Mouse (Mus musculus): Measurements from ENCODE around the gene Dctn3.
"Not testable (repeated sequence)": the region's sequence is repeated elsewhere in the genome, so short reads cannot be mapped to it uniquely, and the experiment has no call there.

Dctn3 gene

DNA sequence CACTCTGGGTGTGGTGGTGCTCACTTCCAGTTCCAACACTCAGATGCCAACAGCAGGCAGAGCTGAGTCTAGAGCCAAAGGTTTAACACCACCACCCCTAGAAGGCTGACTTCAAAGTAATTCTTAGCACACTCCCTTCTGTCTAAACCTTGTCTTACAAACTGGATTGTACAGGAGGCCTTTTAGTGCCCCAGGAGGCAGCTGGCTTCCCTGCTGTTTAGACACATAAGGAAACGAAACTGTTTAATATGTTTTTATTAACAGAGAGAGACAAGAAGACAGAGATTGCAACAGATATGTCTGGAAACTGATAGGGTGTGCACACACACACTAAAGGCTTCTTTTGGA is 15.3 kb upstream of the Dctn3 start:
- no peak for DNase-seq (ENCODE audit: low spot score in 2 of 2)

DNA sequence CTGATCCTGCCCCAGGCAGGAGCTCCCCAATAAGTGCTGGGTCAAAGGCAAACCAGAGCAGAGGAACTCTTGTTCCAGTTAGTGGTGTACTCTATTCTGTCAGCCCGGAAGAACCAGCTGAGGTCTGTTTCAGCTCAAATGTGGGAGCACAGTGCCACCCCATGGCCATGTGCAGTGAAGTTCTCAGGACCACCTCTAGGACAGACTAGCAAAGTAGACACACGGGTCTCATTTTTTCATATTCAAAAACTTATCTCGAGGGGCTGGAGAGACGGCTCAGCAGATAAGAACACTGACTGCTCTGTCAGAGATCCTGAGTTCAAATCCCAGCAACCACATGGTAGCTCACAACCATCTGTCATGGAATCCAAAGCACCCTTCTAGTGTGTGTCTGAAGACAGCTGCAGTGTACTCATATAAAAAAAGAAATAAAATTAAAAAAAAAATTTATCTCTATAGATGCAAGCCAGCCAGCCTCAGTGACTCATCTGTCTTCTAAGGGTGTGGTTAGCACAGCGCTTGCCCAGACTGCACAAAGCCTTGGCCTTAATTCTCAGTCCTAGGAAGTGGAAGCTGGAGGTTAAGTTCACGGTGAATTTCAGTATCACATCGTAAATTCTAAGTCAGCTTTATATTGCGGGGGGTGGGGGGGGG is 14.8 kb upstream of the Dctn3 start:
- DNase-seq (ENCODE audit: low spot score in 2 of 2), result peak; percentile 72 to 74

DNA sequence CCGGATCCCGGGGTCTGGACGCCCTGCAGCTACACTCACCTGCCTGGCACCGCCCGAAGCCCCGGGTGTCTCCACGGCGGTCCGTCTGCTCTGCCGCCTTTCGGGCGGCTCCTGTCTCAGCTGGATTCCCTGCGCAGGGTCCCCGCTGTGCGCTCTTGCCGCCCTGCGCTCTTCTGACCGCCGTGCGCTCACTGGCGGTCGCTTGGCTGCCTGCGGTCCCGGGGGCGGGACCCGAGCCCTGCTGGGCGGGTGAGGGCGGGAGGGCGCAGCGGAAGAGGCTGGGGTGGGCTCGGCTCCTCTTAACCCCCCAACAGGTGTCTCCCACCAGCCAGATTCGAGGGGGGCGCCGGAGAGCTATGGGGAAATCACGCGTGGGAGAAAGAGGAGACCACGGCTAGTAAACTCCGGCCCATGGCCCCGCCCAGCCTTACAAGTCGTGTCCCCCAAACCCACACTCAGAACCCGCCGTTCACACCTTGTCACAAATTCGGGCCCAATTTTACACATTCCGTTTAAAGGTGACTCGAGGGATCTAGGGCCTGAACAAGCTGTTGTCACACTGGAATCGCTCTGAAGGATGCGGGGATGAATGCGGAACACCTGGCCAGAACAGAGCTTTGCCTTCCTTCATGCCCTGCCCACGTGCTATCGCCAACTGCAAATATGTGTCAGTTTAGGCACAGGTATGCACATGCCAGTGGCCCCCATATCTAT is 8.2 kb upstream of the Dctn3 start, which contains the start of gene Arid3c:
Arid3c (minus strand) TSS at position 91 of the 714 bp plus-strand sequence.
- DNase-seq (ENCODE audit: low spot score in 2 of 2), result no peak

DNA sequence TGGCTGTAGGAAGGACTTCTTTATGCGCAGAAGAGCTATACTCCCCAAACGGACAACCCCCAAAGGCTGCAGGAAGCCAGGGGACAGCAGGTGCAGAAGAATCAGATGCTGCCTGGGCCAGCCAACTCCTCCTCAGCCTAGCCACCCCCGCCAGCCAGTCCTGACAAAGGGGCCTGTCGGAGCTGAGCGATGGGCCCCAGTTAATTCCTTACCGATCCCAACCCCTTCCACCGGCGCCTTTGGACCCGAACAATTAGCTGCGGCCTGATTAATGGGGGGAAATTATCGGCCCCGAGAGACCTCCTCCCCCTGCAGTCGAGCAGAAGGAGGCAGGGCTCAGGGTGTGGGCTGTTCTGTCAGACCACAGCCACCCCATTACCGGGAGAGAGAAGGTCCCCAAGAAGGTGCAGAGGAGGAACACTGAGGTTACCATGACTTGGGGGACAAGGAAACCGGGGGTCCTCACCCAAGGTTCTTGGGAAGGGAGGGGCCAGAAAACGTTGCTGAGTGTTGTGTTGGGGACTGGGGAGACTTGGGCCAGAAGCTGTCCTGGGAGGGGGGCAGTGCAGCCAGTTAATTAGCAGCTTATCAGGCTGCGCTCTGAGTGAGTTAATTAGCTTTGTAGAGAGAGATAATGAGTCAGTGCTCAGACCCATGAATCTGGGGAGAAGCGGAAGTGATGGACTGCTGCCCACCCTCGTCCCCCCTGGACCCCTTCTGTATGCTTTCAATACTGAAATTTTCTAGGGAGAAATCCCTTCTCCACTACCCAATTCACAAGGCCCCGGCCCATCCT is 4.1 kb upstream of the Dctn3 start:
- DNase-seq (ENCODE audit: low spot score in 2 of 2), result no peak

DNA sequence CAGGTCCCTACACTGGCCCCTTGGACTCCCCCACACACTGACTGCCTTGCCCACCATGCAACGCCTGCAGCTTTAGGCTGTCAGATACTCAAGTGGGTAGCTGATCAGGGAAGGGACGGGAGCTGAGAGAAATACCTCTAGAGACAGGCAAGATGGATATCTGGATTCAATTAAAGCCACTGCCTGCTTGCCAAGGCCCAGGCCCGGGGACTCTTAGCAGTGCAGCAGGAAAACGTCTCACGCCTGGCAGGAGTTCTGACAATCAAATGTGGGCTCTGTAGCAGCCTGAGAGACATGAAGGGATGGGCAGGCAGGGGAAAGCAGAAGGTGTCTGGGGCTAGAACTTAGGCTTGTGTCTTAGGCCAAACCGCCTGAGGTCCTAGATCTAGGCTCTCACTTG is 6.1 kb downstream of the Dctn3 start:
- DNase-seq (ENCODE audit: low spot score in 2 of 2), result no peak

DNA sequence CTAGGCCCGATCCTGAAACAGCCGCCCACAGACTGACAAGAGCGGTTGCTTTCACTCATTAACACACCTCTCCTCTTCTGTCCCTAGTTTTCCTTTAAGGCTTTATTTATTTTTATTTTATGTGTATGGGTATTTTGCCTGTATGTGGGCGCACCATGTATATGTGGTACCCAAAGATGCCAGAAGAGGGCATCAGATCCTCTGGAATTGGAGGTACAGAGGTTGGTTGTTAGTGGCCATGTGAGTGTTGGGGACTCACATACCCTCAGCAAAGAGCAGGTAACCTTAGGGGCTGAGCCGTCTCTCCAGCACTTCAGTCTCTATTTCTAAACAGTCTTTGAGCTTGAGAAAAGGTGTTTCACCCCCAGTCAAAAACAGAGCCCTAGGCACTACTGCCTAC is 7.4 kb downstream of the Dctn3 start:
- no peak for DNase-seq (ENCODE audit: low spot score in 2 of 2)

DNA sequence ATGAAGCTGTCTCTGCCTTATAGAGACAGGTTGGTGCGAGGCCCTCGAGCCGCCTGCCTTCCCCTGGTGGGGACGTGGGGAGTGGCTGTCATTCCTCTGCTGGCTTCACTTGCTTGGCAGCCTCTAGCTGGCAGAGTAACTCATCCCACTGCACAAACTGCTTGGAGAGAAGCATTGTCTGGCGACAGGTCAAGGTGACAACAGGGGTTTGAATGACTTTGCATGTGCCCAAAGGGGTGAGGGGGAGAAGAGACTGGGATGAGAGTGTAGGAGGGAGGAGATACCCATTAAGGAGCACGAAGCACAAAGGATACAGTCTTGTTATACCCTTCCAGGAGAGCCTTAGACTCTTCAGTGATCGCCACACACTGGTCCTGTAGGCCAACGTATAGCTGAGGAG is 7.9 kb downstream of the Dctn3 start:
- DNase-seq (ENCODE audit: low spot score in 2 of 2), result no peak

DNA sequence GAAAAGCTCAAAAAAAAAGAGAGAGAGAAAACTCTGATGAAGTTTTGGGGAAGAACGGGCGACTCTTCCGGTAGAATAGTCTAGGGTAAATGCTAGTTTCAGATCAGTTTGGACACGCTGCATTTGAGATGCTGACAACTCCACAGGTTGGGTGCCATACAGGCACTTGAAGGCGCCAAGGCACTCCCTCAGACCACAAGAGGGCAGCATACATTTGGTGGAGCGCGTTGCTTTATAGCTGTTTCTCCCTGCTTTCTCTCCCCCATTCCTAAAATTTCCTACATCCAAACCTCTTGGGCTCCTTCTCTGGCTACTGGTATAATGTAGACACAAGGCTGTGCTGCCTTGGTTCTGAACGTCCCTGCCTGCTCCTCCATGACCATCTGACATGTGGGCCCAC is 8.7 kb downstream of the Dctn3 start:
- DNase-seq (ENCODE audit: low spot score in 2 of 2), result no peak

DNA sequence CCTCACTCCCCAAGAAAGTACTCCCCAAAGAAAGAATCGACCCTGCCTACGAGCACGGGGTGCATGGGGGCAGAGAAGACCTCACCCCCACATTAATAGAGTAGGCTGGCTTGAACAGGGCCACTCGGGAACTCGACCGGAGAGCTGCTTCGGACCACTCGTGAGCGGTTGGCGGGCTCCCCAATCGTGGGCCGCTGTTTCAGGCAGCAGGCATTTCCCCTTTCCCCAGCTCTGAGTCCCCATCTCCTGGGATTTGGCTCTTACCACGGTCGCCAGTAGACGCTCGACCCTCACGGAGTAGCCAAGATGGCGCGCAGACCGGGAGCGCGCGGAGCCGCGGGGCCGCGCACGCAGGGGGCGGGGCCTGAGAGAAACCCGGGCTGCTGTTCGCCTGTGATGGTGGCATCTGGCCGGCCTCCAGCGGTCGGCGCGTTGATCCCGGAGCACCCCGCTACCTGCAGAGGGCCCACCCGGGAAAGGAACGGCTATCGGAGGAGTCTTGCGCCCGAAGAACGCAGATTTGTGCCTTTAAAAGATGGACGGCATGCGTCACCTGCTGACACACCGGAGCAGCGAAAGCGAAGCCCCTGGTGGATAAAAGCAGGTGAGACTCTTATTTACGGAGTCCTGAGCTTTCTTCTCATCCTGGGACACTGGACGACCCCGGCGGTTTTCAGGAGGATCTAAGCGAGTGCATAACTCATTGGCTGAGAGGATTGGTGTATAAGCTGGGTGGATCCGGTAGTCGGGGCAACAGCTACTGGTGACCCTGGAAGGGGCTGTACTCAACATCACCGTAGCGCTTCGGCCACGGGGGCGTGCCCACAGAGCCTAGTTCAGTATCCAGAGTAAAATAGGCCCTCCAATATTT is 9.5 kb downstream of the Dctn3 start, which contains the start of gene Rpp25l:
Rpp25l (minus strand) TSS at position 338 of the 871 bp plus-strand sequence.
- DNase-seq (ENCODE audit: low spot score in 2 of 2), result peak in 1 of 2 experiments; percentile 71

DNA sequence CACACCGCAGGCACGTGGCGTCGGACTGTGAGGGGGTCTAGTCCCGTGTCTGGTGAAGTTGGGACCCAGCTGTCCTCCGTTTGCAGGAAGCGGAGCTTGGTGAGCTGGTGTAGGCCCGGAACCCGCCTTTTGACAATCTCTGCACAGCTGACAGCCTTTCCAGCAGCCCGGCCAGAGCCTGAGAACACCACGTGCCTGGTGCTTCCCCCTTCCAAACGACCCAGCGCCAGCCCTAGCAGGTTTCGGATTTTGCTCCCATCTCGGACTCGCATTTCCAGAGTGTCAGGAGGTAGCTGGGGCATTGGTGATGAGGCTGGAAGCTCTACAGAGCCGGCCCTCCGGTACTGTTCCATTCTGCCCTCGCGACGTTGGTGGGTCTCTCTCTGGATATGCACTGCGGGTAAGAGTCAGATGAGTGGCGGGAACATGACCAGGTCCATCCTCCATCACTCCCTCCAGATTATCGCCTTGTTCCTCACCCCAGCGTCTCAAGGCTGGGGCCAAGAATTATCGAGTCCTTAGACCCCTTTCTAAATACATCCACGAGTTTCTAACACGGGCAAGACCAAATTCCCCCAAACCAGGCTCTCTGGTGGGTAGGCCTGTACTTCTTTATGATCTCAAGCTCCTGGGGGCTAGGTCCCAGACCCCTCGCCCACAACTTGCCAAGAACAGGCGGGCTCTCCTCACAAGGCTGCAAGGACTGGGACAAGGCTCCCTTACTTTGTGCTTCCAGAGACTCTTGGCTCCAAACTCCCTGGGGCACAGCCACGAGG is 10.4 kb downstream of the Dctn3 start:
- DNase-seq (ENCODE audit: low spot score in 2 of 2), result no peak

DNA sequence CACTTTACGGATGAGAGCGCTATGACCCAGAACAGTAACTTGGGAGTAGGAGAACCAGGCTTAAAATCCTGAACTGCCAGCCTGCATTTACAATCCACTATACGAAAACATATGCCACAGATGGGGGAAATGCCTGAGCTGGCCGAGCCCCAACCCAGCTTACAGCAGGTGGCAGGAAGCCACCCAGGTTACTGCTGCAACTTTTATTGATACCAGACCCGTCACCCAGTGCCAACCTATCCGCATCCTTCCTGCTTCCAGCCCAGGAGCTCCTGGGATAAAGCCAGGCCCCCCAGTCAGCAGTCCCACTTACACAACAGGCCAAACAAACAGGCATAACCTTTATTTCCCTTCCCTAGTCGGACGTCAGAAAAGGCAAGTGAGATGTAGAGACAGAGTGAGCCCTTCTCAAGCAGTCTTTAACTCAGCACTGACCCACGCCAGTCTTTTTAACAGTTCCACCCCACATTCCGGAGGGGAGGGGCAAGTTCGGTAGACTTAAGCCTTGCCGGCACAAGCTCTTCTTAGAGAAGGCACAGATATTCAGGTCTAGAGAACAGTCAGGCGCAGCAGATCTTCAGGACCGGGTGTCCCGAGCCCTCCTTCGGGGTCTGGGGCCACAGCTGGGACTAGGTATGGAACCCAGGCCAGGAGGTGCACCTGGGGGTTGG is 11.1 kb downstream of the Dctn3 start:
- no peak for DNase-seq (ENCODE audit: low spot score in 2 of 2)

DNA sequence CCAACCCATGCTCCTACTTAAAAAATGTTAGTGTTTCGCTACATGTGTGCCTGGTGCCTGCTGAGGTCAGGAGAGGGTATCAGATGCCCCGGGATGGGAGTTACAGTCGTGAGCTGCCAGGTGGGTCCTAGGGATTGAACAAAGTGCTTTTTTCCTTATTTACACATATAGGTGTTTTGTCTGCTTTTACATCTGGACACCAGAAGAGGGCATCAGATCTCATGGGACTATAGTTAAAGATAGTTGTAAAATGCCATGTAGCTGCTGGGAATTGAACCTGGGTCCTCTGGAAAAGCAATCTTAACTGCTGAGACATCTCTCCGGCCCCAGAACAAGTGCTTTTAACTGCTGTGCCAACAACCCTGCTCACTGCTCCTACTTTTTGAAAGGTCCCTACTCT is 12.7 kb downstream of the Dctn3 start:
- DNase-seq (ENCODE audit: low spot score in 2 of 2), result no peak

DNA sequence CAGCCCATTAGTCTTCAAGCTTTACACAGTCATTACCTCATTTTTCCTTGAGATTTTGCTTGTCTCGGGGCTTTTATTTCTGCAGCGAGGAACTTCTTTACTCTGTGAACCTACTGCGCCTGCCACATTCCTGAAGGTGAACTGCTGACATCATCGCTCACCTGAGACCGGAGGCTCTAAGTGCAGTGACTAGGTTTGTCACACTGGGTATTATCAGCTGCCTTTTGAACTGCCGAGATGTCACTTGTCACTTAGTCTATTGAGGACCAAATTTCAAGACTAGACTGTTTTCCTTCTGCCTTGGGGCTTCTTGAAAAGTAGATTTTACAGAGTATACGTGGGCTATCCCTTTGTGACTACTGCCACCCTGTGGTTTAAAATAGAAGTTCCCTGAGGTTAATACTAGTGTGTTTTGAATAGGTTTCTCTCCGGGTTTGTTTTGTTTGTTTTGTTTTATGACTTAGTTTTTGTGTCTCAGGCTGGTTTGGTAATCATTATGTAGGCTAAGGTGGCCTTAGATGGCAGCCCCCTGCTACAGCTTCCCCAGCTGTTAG is 14.7 kb downstream of the Dctn3 start:
- DNase-seq (ENCODE audit: low spot score in 2 of 2), result no peak

DNA sequence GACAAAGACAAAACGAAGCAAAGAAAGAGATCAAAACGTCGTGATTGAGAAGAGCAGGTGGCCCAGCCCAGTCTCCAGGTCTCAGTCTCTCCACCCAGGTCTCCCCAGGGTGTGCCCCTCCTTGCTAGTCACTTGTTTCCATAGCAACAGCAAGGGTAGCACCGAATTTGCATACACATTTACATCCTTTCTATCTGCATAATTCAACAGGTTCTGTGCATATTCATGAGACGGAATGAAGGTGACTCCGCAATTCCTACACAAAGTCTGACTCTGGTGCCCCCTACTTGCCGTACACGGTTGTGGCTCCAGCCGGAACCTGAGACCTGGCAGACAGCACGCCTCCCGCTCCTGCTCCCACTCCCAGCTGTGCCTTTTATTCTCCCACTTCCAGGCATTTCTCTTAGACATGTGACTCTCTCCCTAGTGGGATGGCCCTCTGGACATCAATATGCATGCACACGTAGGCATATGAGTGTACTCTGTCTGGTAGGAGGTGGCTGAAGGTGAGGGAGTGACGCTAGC is 15.9 kb downstream of the Dctn3 start:
- DNase-seq (ENCODE audit: low spot score in 2 of 2), result peak; percentile 76 to 77

DNA sequence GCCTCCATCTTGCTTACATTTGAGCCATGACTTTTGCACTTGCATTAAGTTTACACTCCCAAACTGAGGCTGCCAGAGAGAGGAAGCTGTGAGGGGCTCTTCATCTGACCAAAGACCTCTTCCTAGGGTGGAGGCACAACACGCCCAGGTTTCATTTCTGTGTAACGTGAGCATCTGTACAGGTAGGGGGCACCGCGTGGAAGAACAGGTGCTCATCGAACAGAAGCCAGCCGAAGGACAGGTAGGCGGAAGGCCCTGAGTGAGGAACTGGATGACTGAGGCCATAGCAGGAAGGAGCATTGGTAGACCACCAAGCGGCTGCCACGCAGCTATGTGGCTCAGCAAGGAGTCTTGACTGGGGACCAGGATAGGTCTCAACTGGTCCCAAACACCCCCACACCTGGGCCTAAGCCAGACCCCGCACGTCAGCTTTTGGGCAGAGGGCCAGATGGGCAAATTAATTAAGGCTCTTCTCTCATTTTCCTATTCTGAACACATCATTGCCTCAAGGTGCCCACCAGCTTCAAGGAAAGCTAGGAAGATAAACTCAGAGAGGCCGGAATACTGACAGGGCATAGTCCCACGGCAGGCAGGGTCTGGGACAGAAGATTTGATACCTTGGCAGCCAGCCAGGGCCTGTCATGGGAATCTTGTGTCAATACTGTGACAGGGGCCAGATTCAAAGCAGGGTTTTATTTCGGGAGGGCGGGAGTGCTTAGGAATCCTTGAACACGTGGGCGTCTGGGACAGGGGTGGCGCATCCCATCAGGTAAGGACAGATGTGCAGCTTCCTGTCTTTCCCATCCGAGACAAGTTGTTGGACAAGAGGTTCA is 16.8 kb downstream of the Dctn3 start:
- DNase-seq (ENCODE audit: low spot score in 2 of 2), result no peak

DNA sequence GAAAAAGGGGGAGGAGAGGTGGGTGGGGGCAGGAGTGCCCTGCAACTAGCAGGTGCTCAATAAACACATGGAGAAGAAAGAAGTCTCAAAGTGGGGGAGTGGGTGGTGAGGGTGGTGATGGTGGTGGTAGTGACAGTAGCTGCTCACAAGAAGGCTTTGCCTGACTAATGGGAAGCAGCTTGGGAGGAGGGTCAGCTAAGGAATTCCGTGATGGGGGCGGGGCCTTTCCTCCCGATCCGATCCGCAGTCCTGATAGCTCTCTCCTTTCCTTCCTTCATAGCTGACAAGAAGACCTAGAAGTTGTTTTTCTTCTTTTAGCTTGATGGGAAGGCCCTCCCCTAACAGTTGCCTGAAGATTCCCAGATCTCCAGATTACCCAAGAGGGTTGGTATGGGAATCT is 18.3 kb downstream of the Dctn3 start:
- DNase-seq (ENCODE audit: low spot score in 2 of 2), result no peak

DNA sequence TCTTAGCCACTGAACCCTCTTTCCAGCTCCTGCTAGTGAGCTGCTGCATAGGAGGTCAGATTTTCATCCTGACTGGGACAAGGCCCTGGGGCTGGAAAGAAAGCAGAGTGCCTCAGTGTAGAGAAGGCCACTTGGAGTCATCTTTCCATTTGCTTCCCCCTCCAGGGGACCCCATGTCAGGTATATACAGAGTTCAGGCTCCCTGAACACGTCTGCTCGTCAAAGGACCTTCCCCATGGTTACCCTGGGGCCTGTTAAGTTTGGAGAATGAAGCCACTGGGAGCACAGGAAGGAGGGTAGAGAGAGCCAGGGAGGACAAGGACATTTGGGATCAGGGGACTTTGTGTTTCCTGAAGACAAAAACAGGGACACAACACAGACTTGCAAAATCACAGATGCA is 20.7 kb downstream of the Dctn3 start:
- DNase-seq (ENCODE audit: low spot score in 2 of 2), result not testable (repeated sequence)

DNA sequence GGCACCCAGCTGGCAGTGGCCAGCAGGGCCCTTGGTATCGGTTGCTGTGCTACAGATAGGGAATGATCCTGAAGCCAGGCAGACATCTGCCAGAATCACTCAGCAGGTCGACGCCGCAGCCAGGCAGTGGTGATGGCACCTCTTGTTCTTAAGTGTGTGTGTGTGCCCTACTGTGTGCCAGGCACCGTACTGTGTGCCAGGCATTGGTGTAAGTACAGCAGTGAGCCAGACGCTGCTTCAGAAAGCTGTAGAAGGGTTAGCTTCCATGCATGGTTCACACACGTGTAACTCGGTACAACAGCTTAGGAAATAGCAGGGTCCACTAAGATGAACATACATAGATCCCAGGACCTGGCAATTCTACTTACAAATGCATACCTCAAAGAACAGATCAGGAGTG is 22.7 kb downstream of the Dctn3 start:
- DNase-seq (ENCODE audit: low spot score in 2 of 2), result not testable (repeated sequence)

DNA sequence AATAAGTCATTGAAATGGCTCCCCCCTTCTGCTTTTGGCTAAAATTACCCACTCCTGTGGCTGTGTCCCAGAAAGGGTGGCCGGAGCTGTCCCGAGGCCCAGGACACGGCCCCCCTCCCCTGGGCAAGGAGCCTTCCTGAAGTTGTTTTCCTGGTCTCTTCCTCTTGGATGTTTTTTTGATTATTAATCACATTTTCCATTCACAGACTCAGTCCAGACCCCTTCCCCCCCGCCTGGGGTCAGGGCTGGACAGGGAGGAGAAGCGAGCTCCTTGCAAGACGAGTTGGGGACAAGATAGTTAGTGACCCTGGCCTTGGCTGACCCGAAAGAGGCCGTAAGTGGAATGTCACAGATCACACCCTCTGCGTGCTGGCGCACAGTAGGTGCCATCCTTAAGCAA is 23.2 kb downstream of the Dctn3 start, which contains the start of gene Il11ra1:
Il11ra1 (plus strand) TSS at position 207 of the 400 bp plus-strand sequence.
- DNase-seq (ENCODE audit: low spot score in 2 of 2), result not testable (repeated sequence)
